Mouse (Mus musculus) thymus, adult 2 months (tissue): ENCODE results near the gene Gjd3. TPM values are rescaled to one million over a fixed set of nuclear protein-coding genes. Genes with fewer than 3 reads are reported as not detected.
A peak's percentile ranks its signal among the peaks of the same experiment; 100 is the strongest.

ENCODE experiments used
- DNase-seq: peaks from one replicate; pipeline ENCODE4 v3.0.0; 2021
- H3K27ac ChIP-seq: fragments of 200-500 bp; 2 replicates; pipeline ENCODE4 v1.5.1; 2012; ENCODE audit warnings: low read length, control low read depth; ENCODE audit not compliant: control insufficient read depth, insufficient read depth
- H3K27me3 ChIP-seq: fragments of 200-500 bp; 2 replicates; pipeline ENCODE4 v1.6.1; 2012; ENCODE audit warnings: mild to moderate bottlenecking, low read length, moderate library complexity, mixed read lengths; ENCODE audit not compliant: control insufficient read depth, insufficient read depth
- H3K36me3 ChIP-seq: fragments of 200-500 bp; 2 replicates; pipeline ENCODE4 v1.6.1; 2012; ENCODE audit warnings: mild to moderate bottlenecking, low read length, moderate library complexity; ENCODE audit not compliant: control insufficient read depth, insufficient read depth
- H3K4me1 ChIP-seq: fragments of 200-500 bp; replicated peaks from 2 replicates; pipeline ENCODE4 v1.6.1; 2012; ENCODE audit warnings: low read length; ENCODE audit not compliant: control insufficient read depth, insufficient read depth
- H3K4me3 ChIP-seq: fragments of 200-500 bp; 2 replicates; pipeline ENCODE4 v1.5.1; 2012; ENCODE audit warnings: mild to moderate bottlenecking, low read length, control low read depth, moderate library complexity; ENCODE audit not compliant: control insufficient read depth, insufficient read depth
- CTCF ChIP-seq: fragments of 200-500 bp; IDR thresholded peaks from 2 replicates; pipeline ENCODE4 v1.5.1; 2012; ENCODE audit warnings: mild to moderate bottlenecking, control low read depth, low read length, moderate library complexity, borderline replicate concordance; ENCODE audit not compliant: control insufficient read depth, poor library complexity, insufficient read depth; ENCODE audit errors: extremely low read depth
- POLR2A ChIP-seq: fragments of 200-500 bp; IDR thresholded peaks from 2 replicates; pipeline ENCODE4 v1.6.1; 2012; ENCODE audit warnings: mild to moderate bottlenecking, low read length, control low read depth, moderate library complexity; ENCODE audit not compliant: control insufficient read depth, poor library complexity, insufficient read depth; ENCODE audit errors: extremely low read depth
- WGBS: fragments of 180-500 bp; shearing (Covaris S2); methylation state at CpG from one replicate; pipeline ENCODE4 v1.1.7; 2018; 5-methylcytosine and 5-hydroxymethylcytosine counted together
- polyA plus RNA-seq: library from polyadenylated mRNA; depleted of rRNA; stranded (reverse); fragments of >200 nt; gene quantifications from 2 replicates; pipeline ENCODE4 v1.2.3, GENCODE M21; 2012

Gjd3 gene
- polyA plus RNA-seq, 1 experiment, result 1.3 TPM

- WGBS, result 98% methylated on average over 14 of the region's 14 CpGs
- no peak for DNase-seq
- H3K36me3 ChIP-seq, result peaks cover 41% of the 10 kb centered on the region
Observed at GRCm38 (mm10) chr11:98973584-98973983, 9.2 kb downstream of the Gjd3 start.

GRCm38 (mm10) chr11:98972801-98973360 is 9.9 kb downstream of the Gjd3 start:
- no peak overlapping the region for H3K4me3 ChIP-seq
- H3K27ac ChIP-seq, result no peak overlapping the region
- no peak for DNase-seq
- H3K27me3 ChIP-seq, result no peaks in the 10 kb centered on the region
- peaks cover 41% of the 10 kb centered on the region for H3K36me3 ChIP-seq
- TF ChIP-seq CTCF (no peak), POLR2A (no peak)
- WGBS, result 92% methylated on average over 9 of the region's 9 CpGs
- H3K4me1 ChIP-seq, result peaks cover 18% of the 10 kb centered on the region

More at GRCm38 (mm10) chr11:98973584-98973983, 9.2 kb downstream of the Gjd3 start:
- H3K27ac ChIP-seq, result no peak overlapping the region
- TF ChIP-seq CTCF, result no peak
- no peak for TF ChIP-seq POLR2A
- H3K4me1 ChIP-seq, result peaks cover 11% of the 10 kb centered on the region
- no peaks in the 10 kb centered on the region for H3K27me3 ChIP-seq
- no peak overlapping the region for H3K4me3 ChIP-seq

- Histone ChIP-seq H3K27me3 (no peaks in the 10 kb centered on the region), H3K27ac (no peak overlapping the region), H3K36me3 (peaks cover 45% of the 10 kb centered on the region), H3K4me1 (peaks cover 20% of the 10 kb centered on the region), H3K4me3 (no peak overlapping the region)
- whole genome bisulfite sequencing, result 63% methylated on average over 9 of the region's 9 CpGs
- TF ChIP-seq CTCF (peak; percentile 97), POLR2A (no peak)
- peak; percentile 91 for DNase-seq
Observed at GRCm38 (mm10) chr11:98972215-98972614, 10.6 kb downstream of the Gjd3 start.

- no peak for DNase-seq
- Histone ChIP-seq H3K27me3 (no peaks in the 10 kb centered on the region), H3K27ac (no peak overlapping the region), H3K36me3 (peaks cover 45% of the 10 kb centered on the region), H3K4me3 (no peak overlapping the region), H3K4me1 (peaks cover 27% of the 10 kb centered on the region)
- no peak for TF ChIP-seq CTCF
- no peak for TF ChIP-seq POLR2A
- WGBS, result 90% methylated on average over 23 of the region's 23 CpGs
Observed at GRCm38 (mm10) chr11:98971316-98972031, 11.3 kb downstream of the Gjd3 start.

- WGBS, result 90% methylated on average over 29 of the region's 29 CpGs
- no peak for TF ChIP-seq POLR2A
- TF ChIP-seq CTCF, result no peak
- H3K36me3 ChIP-seq, result peaks cover 45% of the 10 kb centered on the region
- H3K4me1 ChIP-seq, result peaks cover 37% of the 10 kb centered on the region
- no peak for DNase-seq
- H3K27ac ChIP-seq, result no peak overlapping the region
- no peaks in the 10 kb centered on the region for H3K27me3 ChIP-seq
- no peak overlapping the region for H3K4me3 ChIP-seq
Observed at GRCm38 (mm10) chr11:98970191-98970925, 12.5 kb downstream of the Gjd3 start.

GRCm38 (mm10) chr11:98969496-98969927 is 13.3 kb downstream of the Gjd3 start:
- H3K4me3 ChIP-seq, result no peak overlapping the region
- TF ChIP-seq POLR2A (no peak), CTCF (no peak)
- H3K27ac ChIP-seq, result no peak overlapping the region
- WGBS, result 86% methylated on average over 17 of the region's 17 CpGs
- H3K4me1 ChIP-seq, result peaks cover 44% of the 10 kb centered on the region
- H3K27me3 ChIP-seq, result no peaks in the 10 kb centered on the region
- no peak for DNase-seq
- H3K36me3 ChIP-seq, result peaks cover 45% of the 10 kb centered on the region
